Mouse (Mus musculus) heart, adult 2 months (tissue): ENCODE results near the gene Tph1. TPM values are rescaled to one million over a fixed set of nuclear protein-coding genes. Genes with fewer than 3 reads are reported as not detected.
"Not testable (repeated sequence)": the region's sequence is repeated elsewhere in the genome, so short reads cannot be mapped to it uniquely, and the experiment has no call there.

Source experiments
- DNase-seq, 2 experiments: peaks; one replicate each; pipeline ENCODE4 v3.0.0; 2021
- H3K27ac ChIP-seq: fragments of 200-600 bp; 2 replicates; pipeline ENCODE4 v1.8.1; 2022
- H3K27me3 ChIP-seq: fragments of 200-500 bp; 2 replicates; pipeline ENCODE4 v1.6.1; 2012; ENCODE audit warnings: mild to moderate bottlenecking, low read length, inconsistent platforms, mixed read lengths; ENCODE audit not compliant: control insufficient read depth, insufficient read depth
- H3K36me3 ChIP-seq: fragments of 200-500 bp; 2 replicates; pipeline ENCODE4 v1.6.1; 2012; ENCODE audit warnings: low read length, inconsistent platforms; ENCODE audit not compliant: control insufficient read depth, insufficient read depth
- H3K4me1 ChIP-seq: fragments of 200-500 bp; 2 replicates; pipeline ENCODE4 v1.6.1; 2011; ENCODE audit warnings: low read length; ENCODE audit not compliant: control insufficient read depth, insufficient read depth
- H3K4me3 ChIP-seq: fragments of 200-600 bp; 2 replicates; pipeline ENCODE4 v1.8.1; 2022
- H3K79me2 ChIP-seq: fragments of 200-500 bp; replicated peaks from 2 replicates; pipeline ENCODE4 v1.6.1; 2012; ENCODE audit warnings: mild to moderate bottlenecking, inconsistent platforms, low read length, moderate library complexity, mixed read lengths; ENCODE audit not compliant: control insufficient read depth, insufficient read depth
- H3K9ac ChIP-seq: fragments of 200-500 bp; 2 replicates; pipeline ENCODE4 v1.6.1; 2012; ENCODE audit warnings: low read depth, mild to moderate bottlenecking, control low read depth, inconsistent platforms, low read length, mixed read lengths
- CTCF ChIP-seq: fragments of 200-600 bp; IDR thresholded peaks from 2 replicates; pipeline ENCODE4 v1.8.1; 2022; ENCODE audit warnings: antibody characterized with exemption, mild to moderate bottlenecking, moderate library complexity
- EP300 ChIP-seq: fragments of 200-500 bp; IDR thresholded peaks from 2 replicates; pipeline ENCODE4 v1.6.1; 2011; ENCODE audit warnings: low read depth, low read length, control low read depth; ENCODE audit not compliant: insufficient read depth
- POLR2A ChIP-seq: fragments of 200-500 bp; IDR thresholded peaks from 2 replicates; pipeline ENCODE4 v1.6.1; 2011; ENCODE audit warnings: mild to moderate bottlenecking, low read depth, low read length, control low read depth; ENCODE audit not compliant: insufficient read depth
- WGBS: fragments of 180-500 bp; shearing (Covaris S2); methylation state at CpG from one replicate; pipeline ENCODE4 v1.1.7; 2018; 5-methylcytosine and 5-hydroxymethylcytosine counted together
- intact Hi-C: fragments of 180-260 bp; cut with DNase I; formaldehyde crosslinking; loops from one replicate; pipeline ENCODE4 v1.15.1; 2025
- polyA plus RNA-seq: library from polyadenylated mRNA; depleted of rRNA; stranded (reverse); fragments of >200 nt; gene quantifications from 2 replicates; pipeline ENCODE4 v1.2.3, GENCODE M21; 2012
- total RNA-seq, 2 experiments: library from RNA; stranded (reverse); gene quantifications; 2 replicates each; pipeline ENCODE4 v1.2.3; 2021

The Tph1 gene
- total and polyA plus RNA-seq, 3 experiments, result 0.23 TPM; not detected in 2

GRCm38 (mm10) chr7:46680732-46681131, 8.4 kb upstream of the Tph1 start:
- no peaks in the 10 kb centered on the region for H3K27me3 ChIP-seq
- H3K27ac ChIP-seq, result no peak overlapping the region
- intact Hi-C loops, result no loop called here
- H3K9ac ChIP-seq, result no peak overlapping the region
- H3K36me3 ChIP-seq, result no peaks in the 10 kb centered on the region
- H3K79me2 ChIP-seq, result no peaks in the 10 kb centered on the region
- no peaks in the 10 kb centered on the region for H3K4me1 ChIP-seq
- no peak overlapping the region for H3K4me3 ChIP-seq
- no peak for TF ChIP-seq CTCF
- TF ChIP-seq EP300, result no peak
- TF ChIP-seq POLR2A, result no peak
- no peak for DNase-seq

GRCm38 (mm10) chr7:46679044-46679443, 6.7 kb upstream of the Tph1 start:
- H3K9ac ChIP-seq, H3K79me2 ChIP-seq, DNase-seq, H3K27ac ChIP-seq, H3K4me3 ChIP-seq, H3K27me3 ChIP-seq, H3K36me3 ChIP-seq, intact Hi-C loops, H3K4me1 ChIP-seq: not testable (repeated sequence)
- 83% methylated on average over 7 of the region's 7 CpGs for WGBS

GRCm38 (mm10) chr7:46678417-46678816, 6.1 kb upstream of the Tph1 start:
- WGBS, result 74% methylated on average over 3 of the region's 3 CpGs
- Histone ChIP-seq H3K36me3 (no peaks in the 10 kb centered on the region), H3K79me2 (no peaks in the 10 kb centered on the region), H3K4me1 (no peaks in the 10 kb centered on the region), H3K27ac (no peak overlapping the region), H3K9ac (no peak overlapping the region), H3K27me3 (no peaks in the 10 kb centered on the region), H3K4me3 (no peak overlapping the region)
- TF ChIP-seq CTCF, result no peak
- TF ChIP-seq EP300, result no peak
- no peak for DNase-seq
- intact Hi-C loops, result no loop called here

- WGBS, result 49% methylated on average over 5 of the region's 5 CpGs
- no peak overlapping the region for H3K9ac ChIP-seq
- intact Hi-C loops, result no loop called here
- H3K27me3 ChIP-seq, result no peaks in the 10 kb centered on the region
- H3K79me2 ChIP-seq, result no peaks in the 10 kb centered on the region
- H3K4me1 ChIP-seq, result no peaks in the 10 kb centered on the region
- H3K36me3 ChIP-seq, result no peaks in the 10 kb centered on the region
- DNase-seq, result no peak
- H3K4me3 ChIP-seq, result no peak overlapping the region
- no peak overlapping the region for H3K27ac ChIP-seq
- TF ChIP-seq POLR2A (no peak), CTCF (no peak), EP300 (no peak)
Measured at GRCm38 (mm10) chr7:46676808-46677360, 4.5 kb upstream of the Tph1 start.

GRCm38 (mm10) chr7:46675886-46676285, 3.5 kb upstream of the Tph1 start:
- DNase-seq, result no peak
- no peaks in the 10 kb centered on the region for H3K79me2 ChIP-seq
- H3K27ac ChIP-seq, result no peak overlapping the region
- 72% methylated on average over 8 of the region's 8 CpGs for WGBS
- no peaks in the 10 kb centered on the region for H3K4me1 ChIP-seq
- intact Hi-C loops, result no loop called here
- no peaks in the 10 kb centered on the region for H3K36me3 ChIP-seq
- no peak overlapping the region for H3K4me3 ChIP-seq
- no peak overlapping the region for H3K9ac ChIP-seq
- no peaks in the 10 kb centered on the region for H3K27me3 ChIP-seq
- TF ChIP-seq POLR2A, result no peak

GRCm38 (mm10) chr7:46675061-46675460, 2.7 kb upstream of the Tph1 start:
- Histone ChIP-seq H3K79me2 (no peaks in the 10 kb centered on the region), H3K27ac (no peak overlapping the region), H3K36me3 (no peaks in the 10 kb centered on the region), H3K9ac (no peak overlapping the region), H3K4me3 (no peak overlapping the region), H3K4me1 (no peaks in the 10 kb centered on the region), H3K27me3 (no peaks in the 10 kb centered on the region)
- no peak for DNase-seq
- TF ChIP-seq CTCF (no peak), EP300 (no peak), POLR2A (no peak)
- 91% methylated on average over 7 of the region's 7 CpGs for WGBS
- intact Hi-C loops, result no loop called here
